Mouse (Mus musculus): ENCODE results near the gene Bend5. TPM values are rescaled to one million over a fixed set of nuclear protein-coding genes. Genes with fewer than 3 reads are reported as not detected.

The Bend5 gene
- polyA plus RNA-seq, 1 experiment from 2014 or later = 46.6 TPM

DNA sequence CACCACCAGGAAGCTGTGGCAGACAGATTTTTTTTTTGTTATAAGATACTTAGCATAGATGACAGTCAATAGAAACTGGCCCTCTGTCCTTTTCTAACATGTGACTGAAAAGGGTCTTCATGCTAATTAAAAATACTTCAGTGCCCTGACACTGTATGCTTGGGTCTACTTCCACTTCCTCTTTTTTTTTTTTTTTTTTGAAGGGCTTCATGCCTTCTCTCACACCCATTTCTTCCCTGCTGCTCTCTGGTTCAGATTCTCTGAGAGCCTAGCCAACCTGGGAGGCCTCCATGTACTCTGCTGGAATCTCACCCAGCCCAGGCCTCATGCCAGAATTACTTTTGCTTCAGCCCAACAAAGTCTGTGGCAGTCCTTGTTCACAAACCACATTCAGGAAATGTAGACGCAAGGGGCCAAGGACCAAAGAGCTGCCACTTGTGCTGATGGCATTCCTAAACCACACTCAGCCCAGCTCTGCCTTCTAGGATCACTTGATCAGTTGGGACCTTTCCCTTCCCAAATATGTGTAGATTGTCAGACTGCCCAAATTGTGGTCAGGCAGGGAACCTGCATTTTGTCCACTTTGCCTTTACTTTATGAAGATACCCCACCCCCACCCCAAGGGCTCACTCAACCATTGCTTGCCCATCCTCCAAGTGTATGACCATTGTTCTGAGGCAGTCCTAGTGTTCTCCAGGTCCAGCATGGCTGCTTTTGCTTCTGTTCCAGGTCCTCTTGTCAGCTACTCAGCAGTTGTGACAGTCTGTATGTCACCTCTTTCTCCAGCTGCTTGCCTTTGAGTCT, 27.8 kb downstream of the Bend5 start:
- peaks cover 14% of the 10 kb centered on the region; the same call in 1 of the 2 replicates for H3K4me1 ChIP-seq
- ATAC-seq (ENCODE audit: insufficient number of reproducible peaks, low FRiP score, low TSS enrichment, low read depth) = no peak
- peaks cover 13% of the 10 kb centered on the region; the same call in 1 of the 2 replicates for H3K36me3 ChIP-seq
- H3K4me2 ChIP-seq = no peak overlapping the region
- H3K27ac ChIP-seq = no peak overlapping the region
- H3K9me3 ChIP-seq = no peaks in the 10 kb centered on the region
- no peaks in the 10 kb centered on the region for H3K27me3 ChIP-seq
- no peak overlapping the region for H3K9ac ChIP-seq
- 44% methylated on average over 1 of the region's 1 CpGs for WGBS
- H3K4me3 ChIP-seq = no peak overlapping the region

- H3K9ac ChIP-seq = no peak overlapping the region
- no peaks in the 10 kb centered on the region for H3K27me3 ChIP-seq
- H3K27ac ChIP-seq = no peak overlapping the region
- H3K36me3 ChIP-seq = peaks cover 21% of the 10 kb centered on the region; the same call in 1 of the 2 replicates
- H3K4me2 ChIP-seq = no peak overlapping the region
- no peak overlapping the region for H3K4me3 ChIP-seq
- WGBS = 73% methylated on average over 10 of the region's 10 CpGs
- no peak for ATAC-seq (ENCODE audit: insufficient number of reproducible peaks, low FRiP score, low TSS enrichment, low read depth)
- H3K9me3 ChIP-seq = no peaks in the 10 kb centered on the region
- peaks cover 14% of the 10 kb centered on the region; the same call in 1 of the 2 replicates for H3K4me1 ChIP-seq
These were observed 29.3 kb downstream of the Bend5 start for GRCm38 (mm10) chr4:111443906-111444615.

DNA sequence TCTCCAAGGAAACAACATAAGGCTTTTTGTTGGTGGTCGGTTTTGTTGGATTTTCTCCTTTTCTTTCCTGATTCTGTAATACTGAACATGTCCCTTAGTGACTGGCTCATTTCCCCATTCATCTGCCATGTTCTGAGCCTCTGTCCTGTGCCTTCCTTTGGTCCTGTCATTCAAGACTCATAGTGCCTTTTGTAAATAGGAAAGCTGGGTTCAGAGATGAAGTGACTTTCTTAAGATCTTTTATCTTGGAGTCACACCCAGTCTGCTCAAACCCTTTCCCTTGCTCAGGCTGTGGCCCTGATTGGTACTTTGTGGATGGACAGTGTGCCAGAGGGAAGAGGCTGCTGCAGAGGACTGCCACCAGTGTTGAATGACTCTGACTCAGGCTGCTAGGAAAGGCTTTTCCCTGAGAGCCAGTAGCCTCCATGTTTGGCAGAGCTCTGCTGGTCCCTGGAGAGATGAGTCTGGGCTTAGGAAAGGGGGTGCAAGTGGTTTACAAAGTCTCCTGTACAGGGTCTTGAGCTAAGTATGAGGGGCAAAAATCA, 29.9 kb downstream of the Bend5 start:
- H3K4me2 ChIP-seq = no peak overlapping the region
- H3K27ac ChIP-seq = no peak overlapping the region
- peaks cover 23% of the 10 kb centered on the region; the same call in 1 of the 2 replicates for H3K36me3 ChIP-seq
- H3K27me3 ChIP-seq = no peaks in the 10 kb centered on the region
- no peaks in the 10 kb centered on the region for H3K9me3 ChIP-seq
- WGBS = 44% methylated on average over 1 of the region's 1 CpGs
- ATAC-seq (ENCODE audit: insufficient number of reproducible peaks, low FRiP score, low TSS enrichment, low read depth) = no peak
- H3K4me1 ChIP-seq = peaks cover 14% of the 10 kb centered on the region; the same call in 1 of the 2 replicates
- H3K9ac ChIP-seq = no peak overlapping the region
- no peak overlapping the region for H3K4me3 ChIP-seq

DNA sequence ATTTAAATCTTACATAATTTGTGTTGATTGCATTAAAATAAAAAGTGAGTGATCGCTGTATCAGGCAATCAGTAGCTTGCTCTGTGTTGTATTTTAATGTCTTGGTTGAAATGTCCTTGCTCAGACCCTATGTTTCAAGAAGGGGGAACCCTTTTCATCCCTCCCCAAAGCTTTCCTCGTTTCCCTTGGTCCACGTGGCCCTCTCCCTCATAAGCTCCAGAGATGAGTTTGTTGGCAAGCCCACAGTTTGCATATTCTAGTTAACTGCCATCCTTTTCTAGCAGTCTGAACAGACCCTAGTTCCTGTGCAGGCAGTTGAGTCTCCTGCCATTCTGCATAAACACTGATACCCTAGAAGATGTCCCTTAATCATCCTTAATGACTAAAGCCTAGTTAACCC, 33.1 kb downstream of the Bend5 start:
- Histone ChIP-seq H3K36me3 (peaks cover 42% of the 10 kb centered on the region; the same call in 1 of the 2 replicates), H3K4me1 (peaks cover 18% of the 10 kb centered on the region), H3K9me3 (no peaks in the 10 kb centered on the region), H3K27ac (no peak overlapping the region), H3K27me3 (no peaks in the 10 kb centered on the region), H3K4me2 (no peak overlapping the region), H3K9ac (no peak overlapping the region), H3K4me3 (no peak overlapping the region)
- 80% methylated on average over 3 of the region's 3 CpGs for WGBS
- ATAC-seq (ENCODE audit: insufficient number of reproducible peaks, low FRiP score, low TSS enrichment, low read depth) = no peak

DNA sequence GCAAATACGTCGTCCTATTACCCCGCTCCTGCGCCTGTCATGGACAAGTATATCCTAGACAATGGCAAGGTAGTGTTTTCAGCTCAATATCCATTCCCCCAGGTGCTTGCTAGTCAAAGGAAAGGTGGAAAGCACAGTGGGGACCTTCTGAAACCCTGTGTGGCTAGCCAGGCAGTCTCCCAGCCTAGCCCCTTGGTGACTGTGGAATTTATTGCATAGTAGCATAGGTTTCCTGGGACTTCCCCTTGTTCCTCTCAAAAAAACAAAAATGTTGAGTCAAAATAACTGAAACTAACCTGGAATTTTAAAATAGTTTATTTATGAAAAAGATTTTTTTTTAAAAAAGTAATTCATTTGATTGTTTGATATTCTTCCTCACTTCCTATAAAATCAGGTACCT, 33.8 kb downstream of the Bend5 start:
- no peak overlapping the region for H3K4me3 ChIP-seq
- no peak for ATAC-seq (ENCODE audit: insufficient number of reproducible peaks, low FRiP score, low TSS enrichment, low read depth)
- H3K27ac ChIP-seq = no peak overlapping the region
- H3K27me3 ChIP-seq = no peaks in the 10 kb centered on the region
- no peak overlapping the region for H3K4me2 ChIP-seq
- no peak overlapping the region for H3K9ac ChIP-seq
- no peaks in the 10 kb centered on the region for H3K9me3 ChIP-seq
- H3K4me1 ChIP-seq = peaks cover 18% of the 10 kb centered on the region
- 97% methylated on average over 4 of the region's 4 CpGs for WGBS
- H3K36me3 ChIP-seq = peaks cover 42% of the 10 kb centered on the region; the same call in 1 of the 2 replicates

DNA sequence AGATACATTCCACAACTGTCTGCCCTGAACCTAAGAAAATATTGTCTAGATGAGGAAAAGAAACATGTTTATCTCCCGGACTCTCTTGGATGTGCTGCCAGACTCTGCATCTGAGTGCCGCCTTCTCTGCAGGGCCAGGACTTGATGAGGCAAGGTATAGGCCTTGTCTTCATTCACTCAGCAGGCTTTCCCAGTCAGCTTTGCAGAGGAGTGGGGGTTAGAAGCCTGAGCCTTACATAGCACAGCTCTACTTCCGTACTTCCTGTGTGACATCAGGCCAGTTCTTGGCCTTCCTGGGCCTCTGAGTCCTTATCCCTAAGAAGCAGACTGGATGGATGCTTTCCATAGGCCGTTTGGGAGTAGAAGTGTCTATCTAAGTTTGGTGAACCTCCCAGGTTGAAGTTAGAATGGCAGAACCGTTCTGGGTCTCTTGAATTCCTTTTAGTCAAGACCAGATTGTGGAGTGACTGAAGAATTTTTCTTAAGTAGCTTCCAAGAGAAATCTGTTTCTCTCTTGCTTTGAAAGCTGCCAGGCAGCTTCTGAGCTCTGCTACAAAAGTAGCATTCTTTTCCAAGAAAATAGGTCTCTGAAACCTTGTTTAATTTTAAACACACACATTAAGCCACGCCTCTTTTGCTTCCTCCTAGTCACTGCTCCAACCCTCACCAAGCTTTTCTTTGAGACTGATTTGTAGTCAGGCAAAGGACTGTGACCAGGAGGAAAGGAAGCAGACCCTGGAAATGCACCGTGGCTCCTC, 34.8 kb downstream of the Bend5 start:
- no peaks in the 10 kb centered on the region for H3K27me3 ChIP-seq
- H3K4me1 ChIP-seq = peaks cover 18% of the 10 kb centered on the region
- peak overlapping the region; percentile 69 for H3K27ac ChIP-seq
- H3K4me2 ChIP-seq = no peak overlapping the region
- no peak overlapping the region for H3K9ac ChIP-seq
- H3K36me3 ChIP-seq = peaks cover 48% of the 10 kb centered on the region
- H3K4me3 ChIP-seq = no peak overlapping the region
- H3K9me3 ChIP-seq = no peaks in the 10 kb centered on the region
- WGBS = 65% methylated on average over 7 of the region's 7 CpGs
- ATAC-seq (ENCODE audit: insufficient number of reproducible peaks, low FRiP score, low TSS enrichment, low read depth) = no peak

DNA sequence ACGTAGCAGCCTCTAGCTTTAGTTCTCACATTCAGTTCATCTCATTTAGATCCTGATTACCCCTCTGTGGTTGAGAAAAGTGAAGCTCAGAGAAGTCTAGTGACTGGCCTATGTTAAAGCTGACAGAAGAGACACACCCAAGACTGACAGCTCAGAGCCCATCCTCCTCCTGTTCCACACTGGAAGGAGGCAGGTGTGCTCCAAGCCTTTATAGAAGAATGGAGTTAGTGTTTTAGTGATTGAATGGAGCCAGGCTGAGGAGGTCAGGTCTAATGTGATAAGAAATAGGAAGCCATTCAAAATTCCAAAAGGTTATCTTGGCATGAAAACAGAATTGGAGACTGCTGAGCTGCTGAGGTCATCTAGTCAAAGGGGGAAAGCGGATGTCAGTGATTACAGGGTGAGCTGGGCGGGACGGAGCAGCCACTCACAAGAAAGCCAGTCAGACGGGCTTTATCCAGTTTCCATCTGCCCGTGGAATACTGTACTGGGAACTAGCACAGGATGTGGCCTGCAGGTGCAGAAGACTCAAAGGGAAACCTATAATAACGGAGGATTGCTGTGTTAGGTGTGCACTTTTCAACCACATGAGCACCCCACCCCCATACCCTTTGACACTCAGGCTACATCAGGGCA, 36.6 kb downstream of the Bend5 start:
- Histone ChIP-seq H3K4me3 (no peak overlapping the region), H3K4me2 (no peak overlapping the region), H3K4me1 (peaks cover 18% of the 10 kb centered on the region), H3K27ac (no peak overlapping the region), H3K9ac (no peak overlapping the region), H3K36me3 (peaks cover 55% of the 10 kb centered on the region), H3K27me3 (no peaks in the 10 kb centered on the region), H3K9me3 (no peaks in the 10 kb centered on the region)
- 68% methylated on average over 7 of the region's 7 CpGs for WGBS
- peak; percentile 55; the same call in 1 of the 2 replicates for ATAC-seq (ENCODE audit: insufficient number of reproducible peaks, low FRiP score, low TSS enrichment, low read depth)

- H3K27ac ChIP-seq = no peak overlapping the region
- 90% methylated on average over 5 of the region's 5 CpGs for WGBS
These were observed 37.4 kb downstream of the Bend5 start for GRCm38 (mm10) chr4:111452192-111452591.

GRCm38 (mm10) chr4:111453275-111453674, 38.5 kb downstream of the Bend5 start:
- H3K27me3 ChIP-seq = no peaks in the 10 kb centered on the region
- no peaks in the 10 kb centered on the region for H3K9me3 ChIP-seq
- peaks cover 18% of the 10 kb centered on the region for H3K4me1 ChIP-seq
- ATAC-seq (ENCODE audit: insufficient number of reproducible peaks, low FRiP score, low TSS enrichment, low read depth) = no peak
- no peak overlapping the region for H3K9ac ChIP-seq
- WGBS = 43% methylated on average over 3 of the region's 3 CpGs
- H3K27ac ChIP-seq = no peak overlapping the region
- no peak overlapping the region for H3K4me3 ChIP-seq
- peaks cover 63% of the 10 kb centered on the region for H3K36me3 ChIP-seq
- H3K4me2 ChIP-seq = no peak overlapping the region

More at GRCm38 (mm10) chr4:111452192-111452591, 37.4 kb downstream of the Bend5 start:
- peaks cover 58% of the 10 kb centered on the region for H3K36me3 ChIP-seq
- peaks cover 18% of the 10 kb centered on the region for H3K4me1 ChIP-seq
- no peaks in the 10 kb centered on the region for H3K9me3 ChIP-seq
- H3K4me2 ChIP-seq = no peak overlapping the region
- no peak for ATAC-seq (ENCODE audit: insufficient number of reproducible peaks, low FRiP score, low TSS enrichment, low read depth)
- no peaks in the 10 kb centered on the region for H3K27me3 ChIP-seq
- no peak overlapping the region for H3K4me3 ChIP-seq
- no peak overlapping the region for H3K9ac ChIP-seq

GRCm38 (mm10) chr4:111455621-111456020, 40.8 kb downstream of the Bend5 start:
- H3K36me3 ChIP-seq = peaks cover 63% of the 10 kb centered on the region
- H3K4me2 ChIP-seq = no peak overlapping the region
- H3K4me3 ChIP-seq = no peak overlapping the region
- H3K27me3 ChIP-seq = no peaks in the 10 kb centered on the region
- WGBS = 83% methylated on average over 5 of the region's 5 CpGs
- no peaks in the 10 kb centered on the region for H3K9me3 ChIP-seq
- no peak overlapping the region for H3K9ac ChIP-seq
- H3K4me1 ChIP-seq = peaks cover 18% of the 10 kb centered on the region
- H3K27ac ChIP-seq = no peak overlapping the region
- no peak for ATAC-seq (ENCODE audit: insufficient number of reproducible peaks, low FRiP score, low TSS enrichment, low read depth)

DNA sequence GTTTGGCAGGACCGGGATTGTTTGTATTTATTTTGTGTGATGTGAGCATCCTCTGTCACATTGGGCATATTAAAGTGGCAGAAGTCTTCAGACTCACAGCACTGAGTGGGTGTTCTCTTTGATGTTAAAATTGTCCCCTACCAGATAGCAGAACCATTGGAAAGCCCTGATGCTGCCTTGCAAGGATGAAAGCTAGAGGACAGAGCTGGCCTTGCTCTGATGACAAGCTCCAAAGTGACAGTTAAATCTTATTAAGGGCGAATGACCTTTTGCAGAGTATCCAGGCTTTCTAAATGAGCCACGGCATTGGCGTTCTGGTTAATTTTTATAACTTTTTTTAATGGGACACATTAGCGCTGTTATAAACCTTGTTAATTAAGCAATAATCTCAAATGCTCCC, 42.8 kb downstream of the Bend5 start:
- Histone ChIP-seq H3K36me3 (peaks cover 51% of the 10 kb centered on the region), H3K9ac (no peak overlapping the region), H3K27me3 (no peaks in the 10 kb centered on the region), H3K9me3 (no peaks in the 10 kb centered on the region), H3K4me2 (no peak overlapping the region), H3K27ac (no peak overlapping the region), H3K4me3 (no peak overlapping the region), H3K4me1 (peaks cover 4% of the 10 kb centered on the region; the same call in 1 of the 2 replicates)
- no peak for ATAC-seq (ENCODE audit: insufficient number of reproducible peaks, low FRiP score, low TSS enrichment, low read depth)
- 54% methylated on average over 5 of the region's 5 CpGs for WGBS
